Mouse (Mus musculus) liver, adult 2 months (tissue): ENCODE results near the gene Tuba4a. TPM values are rescaled to one million over a fixed set of nuclear protein-coding genes. Genes with fewer than 3 reads are reported as not detected.

Source experiments
- DNase-seq: peaks from one replicate; pipeline ENCODE4 v3.0.0-alpha.2; 2011; ENCODE audit warnings: low read depth, low spot score; ENCODE audit errors: extremely low read depth
- H3K27ac ChIP-seq: fragments of 200-500 bp; replicated peaks from 2 replicates; pipeline ENCODE4 v1.5.1; 2012; ENCODE audit warnings: low read depth, mild to moderate bottlenecking, control low read depth, inconsistent platforms, low read length; ENCODE audit not compliant: insufficient read depth
- H3K27me3 ChIP-seq: fragments of 200-500 bp; 2 replicates; pipeline ENCODE4 v1.6.1; 2012; ENCODE audit warnings: mild to moderate bottlenecking, moderate library complexity, low read length, inconsistent platforms; ENCODE audit not compliant: control insufficient read depth, insufficient read depth
- H3K36me3 ChIP-seq: fragments of 200-500 bp; 2 replicates; pipeline ENCODE4 v1.6.1; 2012; ENCODE audit warnings: low read length, inconsistent platforms; ENCODE audit not compliant: control insufficient read depth, insufficient read depth
- H3K4me1 ChIP-seq: fragments of 200-500 bp; 2 replicates; pipeline ENCODE4 v1.6.1; 2011; ENCODE audit warnings: low read length; ENCODE audit not compliant: control insufficient read depth, insufficient read depth
- H3K4me3 ChIP-seq: fragments of 200-500 bp; 2 replicates; pipeline ENCODE4 v1.5.1; 2011; ENCODE audit warnings: low read depth, mild to moderate bottlenecking, control low read depth, low read length, moderate library complexity; ENCODE audit not compliant: insufficient read depth
- H3K79me2 ChIP-seq: fragments of 200-500 bp; 2 replicates; pipeline ENCODE4 v1.6.1; 2012; ENCODE audit warnings: inconsistent platforms, mild to moderate bottlenecking, low read length, moderate library complexity; ENCODE audit not compliant: control insufficient read depth, insufficient read depth
- H3K9ac ChIP-seq: fragments of 200-500 bp; 2 replicates; pipeline ENCODE4 v1.6.1; 2012; ENCODE audit warnings: low read depth, mild to moderate bottlenecking, control low read depth, inconsistent platforms, low read length
- CTCF ChIP-seq: fragments of 200-500 bp; IDR thresholded peaks from 2 replicates; pipeline ENCODE4 v1.5.1; 2011; ENCODE audit warnings: low read depth, low read length, control low read depth
- POLR2A ChIP-seq: fragments of 200-500 bp; IDR thresholded peaks from 2 replicates; pipeline ENCODE4 v1.6.1; 2011; ENCODE audit warnings: low read length, control low read depth; ENCODE audit not compliant: insufficient read depth; ENCODE audit errors: extremely low read depth
- WGBS: fragments of 180-500 bp; shearing (Covaris S2); methylation state at CpG from one replicate; pipeline ENCODE4 v1.1.7; 2018; 5-methylcytosine and 5-hydroxymethylcytosine counted together
- polyA plus RNA-seq: library from polyadenylated mRNA; depleted of rRNA; stranded (reverse); fragments of >200 nt; gene quantifications from 2 replicates; pipeline ENCODE4 v1.2.3, GENCODE M21; 2012
- total RNA-seq: library from RNA; depleted of rRNA; stranded (reverse); fragments of >200 nt; gene quantifications from 2 replicates; pipeline ENCODE4 v1.2.3, GENCODE M21; 2014

Gene Tuba4a
- total and polyA plus RNA-seq, 2 experiments, result 80.9 to 242 TPM

DNA sequence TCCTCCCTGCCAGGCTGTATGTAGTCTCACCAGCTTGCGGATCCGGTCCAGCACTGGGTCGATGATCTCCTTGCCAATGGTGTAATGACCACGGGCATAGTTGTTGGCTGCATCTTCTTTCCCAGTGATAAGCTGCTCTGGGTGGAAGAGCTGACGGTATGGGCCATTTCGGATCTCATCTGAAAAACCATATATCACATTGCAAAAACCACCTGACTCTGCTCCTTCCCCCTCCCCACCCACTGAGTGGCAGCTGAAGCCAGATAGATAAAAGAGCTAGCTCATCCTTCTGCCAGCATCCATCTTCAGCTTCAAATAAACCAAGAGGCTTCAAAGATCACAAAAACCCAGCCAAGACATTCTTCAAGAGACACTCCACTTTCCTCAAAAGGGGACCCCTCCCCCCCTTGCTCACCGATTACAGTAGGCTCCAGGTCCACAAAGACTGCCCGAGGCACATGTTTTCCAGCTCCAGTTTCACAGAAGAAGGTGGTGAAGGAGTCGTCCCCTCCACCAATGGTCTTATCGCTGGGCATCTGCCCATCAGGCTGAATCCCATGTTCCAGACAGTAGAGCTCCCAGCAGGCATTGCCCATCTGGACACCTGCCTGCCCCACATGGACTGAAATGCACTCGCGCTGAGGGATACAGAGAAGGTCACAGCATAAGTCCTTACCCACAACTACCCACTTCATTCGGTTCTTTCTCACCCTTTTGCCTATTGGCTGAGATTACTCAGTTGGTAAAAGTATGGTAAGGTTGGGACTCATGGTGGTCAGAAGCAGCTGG, 2.7 kb downstream of the Tuba4a start:
- Histone ChIP-seq H3K9ac (peak overlapping the region; percentile 93; the same call in 1 of the 2 replicates), H3K27ac (peak overlapping the region; percentile 93), H3K4me3 (peak overlapping the region; percentile 90), H3K27me3 (no peaks in the 10 kb centered on the region), H3K79me2 (peaks cover 6% of the 10 kb centered on the region; the same call in 1 of the 2 replicates), H3K4me1 (peaks cover 42% of the 10 kb centered on the region), H3K36me3 (peaks cover 16% of the 10 kb centered on the region; the same call in 1 of the 2 replicates)
- WGBS, result 19% methylated on average over 13 of the region's 13 CpGs
- TF ChIP-seq CTCF, result no peak
- TF ChIP-seq POLR2A, result 0 out of 2 replicates have a peak, but pooled peaks have one; percentile 15
- peak; percentile 91 for DNase-seq

DNA sequence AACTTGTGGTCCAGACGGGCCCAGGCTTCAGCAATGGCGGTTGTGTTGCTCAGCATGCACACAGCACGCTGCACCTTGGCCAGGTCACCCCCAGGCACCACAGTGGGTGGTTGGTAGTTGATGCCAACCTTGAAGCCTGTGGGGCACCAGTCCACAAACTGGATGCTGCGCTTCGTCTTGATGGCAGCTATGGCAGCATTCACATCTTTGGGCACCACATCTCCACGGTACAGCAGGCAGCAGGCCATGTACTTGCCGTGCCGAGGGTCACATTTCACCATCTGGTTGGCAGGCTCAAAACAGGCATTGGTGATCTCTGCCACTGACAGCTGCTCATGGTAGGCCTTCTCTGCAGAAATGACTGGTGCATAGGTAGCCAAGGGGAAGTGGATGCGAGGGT, 3.9 kb downstream of the Tuba4a start:
- peak; percentile 89 for DNase-seq
- TF ChIP-seq CTCF, result no peak
- TF ChIP-seq POLR2A, result no peak
- peaks cover 16% of the 10 kb centered on the region; the same call in 1 of the 2 replicates for H3K36me3 ChIP-seq
- H3K4me1 ChIP-seq, result peaks cover 47% of the 10 kb centered on the region
- peak overlapping the region; percentile 95 for H3K27ac ChIP-seq
- H3K4me3 ChIP-seq, result peak overlapping the region; percentile 19; the same call in 1 of the 2 replicates
- H3K79me2 ChIP-seq, result peaks cover 13% of the 10 kb centered on the region; the same call in 1 of the 2 replicates
- peak overlapping the region; percentile 18; the same call in 1 of the 2 replicates for H3K9ac ChIP-seq
- WGBS, result 26% methylated on average over 9 of the region's 9 CpGs
- no peaks in the 10 kb centered on the region for H3K27me3 ChIP-seq

GRCm38 (mm10) chr1:75214886-75215285, 4.8 kb downstream of the Tuba4a start:
- peak; percentile 85 for DNase-seq
- Histone ChIP-seq H3K79me2 (peaks cover 14% of the 10 kb centered on the region; the same call in 1 of the 2 replicates), H3K27ac (peak overlapping the region; percentile 95), H3K4me1 (peaks cover 50% of the 10 kb centered on the region), H3K4me3 (no peak overlapping the region), H3K9ac (peak overlapping the region; percentile 44), H3K27me3 (no peaks in the 10 kb centered on the region), H3K36me3 (peaks cover 16% of the 10 kb centered on the region; the same call in 1 of the 2 replicates)
- TF ChIP-seq POLR2A, result no peak
- no peak for TF ChIP-seq CTCF
- 19% methylated on average over 5 of the region's 5 CpGs for WGBS

DNA sequence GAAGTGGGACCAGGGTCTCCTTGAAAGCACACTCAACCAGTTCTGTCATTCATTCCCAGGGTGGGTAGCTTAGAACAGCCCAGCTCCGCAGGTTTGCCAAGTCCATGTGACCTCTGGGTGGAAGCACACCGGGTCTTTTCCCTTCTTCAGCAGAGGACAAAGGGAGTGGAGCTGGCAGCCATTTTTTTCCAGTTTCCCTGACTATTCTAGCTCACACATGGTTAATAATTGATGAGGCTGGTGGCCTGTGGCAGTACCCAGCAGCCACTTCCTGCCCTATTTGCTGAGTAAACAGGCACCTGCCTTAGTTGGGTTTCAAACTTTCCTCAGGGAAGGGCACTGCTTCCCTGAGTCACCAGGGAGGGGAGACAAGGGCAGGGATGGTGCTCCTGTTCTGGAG, 5.2 kb downstream of the Tuba4a start:
- WGBS, result 14% methylated on average over 2 of the region's 2 CpGs
- no peak overlapping the region for H3K4me3 ChIP-seq
- H3K9ac ChIP-seq, result peak overlapping the region; percentile 44
- H3K27ac ChIP-seq, result peak overlapping the region; percentile 95
- TF ChIP-seq POLR2A, result no peak
- peak; percentile 96 for DNase-seq
- H3K36me3 ChIP-seq, result peaks cover 16% of the 10 kb centered on the region; the same call in 1 of the 2 replicates
- H3K4me1 ChIP-seq, result peaks cover 48% of the 10 kb centered on the region
- no peaks in the 10 kb centered on the region for H3K27me3 ChIP-seq
- H3K79me2 ChIP-seq, result peaks cover 14% of the 10 kb centered on the region; the same call in 1 of the 2 replicates

DNA sequence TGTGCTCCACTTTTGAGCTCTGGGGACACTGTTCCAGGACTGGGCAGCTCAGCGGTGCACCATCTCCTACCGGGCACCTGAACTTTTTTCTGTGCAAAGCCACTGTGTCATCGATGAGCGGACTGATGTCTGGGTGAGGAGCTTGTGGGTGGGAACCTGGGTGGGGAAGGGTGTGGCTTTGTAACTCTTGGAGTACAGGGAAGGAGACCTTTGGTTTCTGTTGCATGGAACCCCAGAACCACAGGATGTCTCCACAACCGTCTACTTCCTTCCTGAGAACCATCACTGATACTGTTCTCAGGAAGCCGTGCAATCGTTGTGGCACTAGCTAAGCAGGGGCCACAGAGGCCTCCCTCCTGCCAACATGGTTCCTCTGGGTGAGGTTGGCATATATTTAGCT, 6.6 kb downstream of the Tuba4a start:
- Histone ChIP-seq H3K27ac (peak overlapping the region; percentile 95), H3K27me3 (no peaks in the 10 kb centered on the region), H3K4me3 (no peak overlapping the region), H3K79me2 (peaks cover 8% of the 10 kb centered on the region; the same call in 1 of the 2 replicates), H3K9ac (peak overlapping the region; percentile 10; the same call in 1 of the 2 replicates), H3K4me1 (peaks cover 48% of the 10 kb centered on the region), H3K36me3 (peaks cover 16% of the 10 kb centered on the region; the same call in 1 of the 2 replicates)
- TF ChIP-seq POLR2A (no peak), CTCF (no peak)
- DNase-seq, result peak; percentile 45
- WGBS, result 27% methylated on average over 7 of the region's 7 CpGs
